Mouse (Mus musculus): ENCODE measurements around the gene Cacna2d2.
"Not testable (repeated sequence)": the region's sequence is repeated elsewhere in the genome, so short reads cannot be mapped to it uniquely, and the experiment has no call there.

The Cacna2d2 gene

GRCm38 (mm10) chr9:107553541-107554318 lies 154.3 kb downstream of the Cacna2d2 start:
- DNase-seq (ENCODE audit: low spot score in 2 of 2) = no peak

GRCm38 (mm10) chr9:107554319-107554825 lies 155.0 kb downstream of the Cacna2d2 start:
- DNase-seq (ENCODE audit: low spot score in 2 of 2) = peak; percentile 90 to 94

- DNase-seq (ENCODE audit: low spot score in 2 of 2) = no peak
Measured at GRCm38 (mm10) chr9:107555031-107555457, 155.6 kb downstream of the Cacna2d2 start.

GRCm38 (mm10) chr9:107555701-107556100 lies 156.3 kb downstream of the Cacna2d2 start:
- DNase-seq (ENCODE audit: low spot score in 2 of 2) = no peak

- no peak for DNase-seq (ENCODE audit: low spot score in 2 of 2)
Measured at GRCm38 (mm10) chr9:107556346-107556745, 156.9 kb downstream of the Cacna2d2 start.

GRCm38 (mm10) chr9:107563029-107563581 lies 163.7 kb downstream of the Cacna2d2 start, which contains the start of gene Tusc2:
Gene Tusc2 (plus strand): TSS chr9:107563255.
- DNase-seq (ENCODE audit: low spot score in 2 of 2) = peak; percentile 92 to 96

- DNase-seq (ENCODE audit: low spot score in 2 of 2) = not testable (repeated sequence)
Measured at GRCm38 (mm10) chr9:107565556-107565955, 166.1 kb downstream of the Cacna2d2 start.

GRCm38 (mm10) chr9:107566041-107566709 lies 166.8 kb downstream of the Cacna2d2 start:
- DNase-seq (ENCODE audit: low spot score in 2 of 2) = peak in 1 of 2 experiments; percentile 79

- DNase-seq (ENCODE audit: low spot score in 2 of 2) = no peak
Measured at GRCm38 (mm10) chr9:107566855-107567254, 167.4 kb downstream of the Cacna2d2 start.

GRCm38 (mm10) chr9:107567702-107568319 lies 168.4 kb downstream of the Cacna2d2 start, which contains the start of gene Hyal2:
Gene Hyal2 (plus strand): TSS chr9:107567945.
- DNase-seq (ENCODE audit: low spot score in 2 of 2) = no peak

GRCm38 (mm10) chr9:107568331-107569261 lies 169.2 kb downstream of the Cacna2d2 start:
- DNase-seq (ENCODE audit: low spot score in 2 of 2) = peak in 1 of 2 experiments; percentile 82

GRCm38 (mm10) chr9:107569270-107569669 lies 169.9 kb downstream of the Cacna2d2 start:
- DNase-seq (ENCODE audit: low spot score in 2 of 2) = no peak

- no peak for DNase-seq (ENCODE audit: low spot score in 2 of 2)
Measured at GRCm38 (mm10) chr9:107570016-107570415, 170.6 kb downstream of the Cacna2d2 start.

GRCm38 (mm10) chr9:107570845-107571244 lies 171.4 kb downstream of the Cacna2d2 start:
- DNase-seq (ENCODE audit: low spot score in 2 of 2) = no peak

GRCm38 (mm10) chr9:107571534-107572326 lies 172.3 kb downstream of the Cacna2d2 start:
- DNase-seq (ENCODE audit: low spot score in 2 of 2) = no peak

- no peak for DNase-seq (ENCODE audit: low spot score in 2 of 2)
Measured at GRCm38 (mm10) chr9:107572327-107572662, 172.9 kb downstream of the Cacna2d2 start.

GRCm38 (mm10) chr9:107573774-107574173 lies 174.4 kb downstream of the Cacna2d2 start:
- DNase-seq (ENCODE audit: low spot score in 2 of 2) = not testable (repeated sequence)

- DNase-seq (ENCODE audit: low spot score in 2 of 2) = no peak
Measured at GRCm38 (mm10) chr9:107575579-107576356, 176.4 kb downstream of the Cacna2d2 start.
